Mouse (Mus musculus): ENCODE data around the gene Gm10401. TPM values are rescaled to one million over a fixed set of nuclear protein-coding genes. Genes with fewer than 3 reads are reported as not detected.

Gm10401 gene
- total and polyA plus RNA-seq, 3 experiments = 1.7 to 10.9 TPM; not detected in 1

DNA sequence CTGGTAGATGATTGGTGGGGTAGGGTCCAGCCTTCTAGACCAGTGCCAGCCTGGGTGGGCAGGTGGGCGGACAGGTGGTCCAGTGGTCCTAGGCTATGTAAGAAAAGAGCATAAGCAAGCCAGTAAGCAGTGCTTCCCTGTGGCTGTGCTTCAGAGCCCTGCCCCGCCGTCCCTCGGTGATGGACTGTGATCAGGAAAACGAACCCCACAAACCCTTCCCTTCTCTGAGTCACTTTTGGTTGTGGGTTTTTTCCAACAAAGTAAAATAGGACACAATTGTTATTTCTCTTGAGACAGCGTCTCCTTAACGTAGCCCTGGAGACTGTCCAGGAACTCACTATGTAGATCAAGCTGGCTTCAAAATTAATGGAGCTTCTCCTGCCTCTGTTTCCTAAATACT is 34.7 kb downstream of the Gm10401 start:
- Histone ChIP-seq H3K27me3 (replicated peaks) (no peaks in the 10 kb centered on the region), H3K36me3 (replicated peaks in 1 of 2; ENCODE audit: control insufficient read depth in 1 of 2, insufficient read depth in 1 of 2, low read length in 1 of 2) (peaks cover 6 to 53% of the 10 kb centered on the region in 2 experiments), H3K4me3 (replicated peaks in 1 of 3; ENCODE audit: low read depth in 2 of 3, low read length in 2 of 3, poor library complexity in 1 of 3) (no peak overlapping the region), H3K4me2 (ENCODE audit: insufficient read depth, low read depth, poor library complexity, severe bottlenecking) (no peak overlapping the region), H3K79me2 (replicated peaks; ENCODE audit: control insufficient read depth, extremely low read depth, insufficient read depth, poor library complexity, severe bottlenecking) (peaks cover 4% of the 10 kb centered on the region; the same call in 1 of the 2 replicates), H3K9ac (ENCODE audit: insufficient read depth, low read depth) (no peak overlapping the region), H3K9me3 (replicated peaks; ENCODE audit: low read length) (no peaks in the 10 kb centered on the region), H3K27ac (ENCODE audit: insufficient read depth, low read depth) (no peak overlapping the region), H3K4me1 (ENCODE audit: control insufficient read depth in 1 of 2, insufficient read depth in 2 of 2) (peaks cover 7 to 40% of the 10 kb centered on the region in 2 experiments; a peak in 3 of 4 replicates)
- DNase-seq (ENCODE audit: extremely low read depth) = no peak
- in situ Hi-C loops (cut with MboI; ENCODE audit: low pct_ligation_motif_present, low pct_unique_long_range_greater_than_20kb, low sequenced_read_pairs) (no loop called here), dilution Hi-C loops (cut with MboI; ENCODE audit: extremely low pct_ligation_motif_present, extremely low pct_unique_long_range_greater_than_20kb, low sequenced_read_pairs) (no loop called here)
- TF ChIP-seq NELFE (IDR thresholded peaks at IDR 0.05; ENCODE audit: low read depth, low read length) (no peak), EP300 (IDR thresholded peaks at IDR 0.05; ENCODE audit: low read length) (no peak), JUN (IDR thresholded peaks at IDR 0.05; ENCODE audit: insufficient read depth, low read depth, low read length) (no peak), SIN3A (IDR thresholded peaks at IDR 0.05; ENCODE audit: low read length) (no peak), CHD1 (IDR thresholded peaks at IDR 0.05; ENCODE audit: low read depth, low read length) (no peak), JUND (conservative IDR thresholded peaks at IDR 0.05; ENCODE audit: low read depth, low read length) (no peak), BHLHE40 (IDR thresholded peaks at IDR 0.05; ENCODE audit: low read depth, low read length) (no peak), ETS1 (conservative IDR thresholded peaks at IDR 0.05; ENCODE audit: low read depth, low read length) (no peak), RAD21 (IDR thresholded peaks at IDR 0.05; ENCODE audit: low read depth, low read length) (no peak), MYC (IDR thresholded peaks at IDR 0.05; ENCODE audit: low read depth, low read length) (no peak), IRF4 (IDR thresholded peaks at IDR 0.05; ENCODE audit: low read depth, low read length) (no peak), ZNF384 (IDR thresholded peaks at IDR 0.05; ENCODE audit: low read depth, low read length) (no peak), ZMIZ1 (IDR thresholded peaks at IDR 0.05; ENCODE audit: low read depth, low read length) (no peak), HCFC1 (IDR thresholded peaks at IDR 0.05; ENCODE audit: low read depth, low read length) (no peak), MAFK (IDR thresholded peaks at IDR 0.05; ENCODE audit: insufficient replicate concordance, low read length) (no peak), RCOR1 (conservative IDR thresholded peaks at IDR 0.05; ENCODE audit: low read depth, low read length) (no peak), CHD2 (IDR thresholded peaks at IDR 0.05; ENCODE audit: low read length) (no peak), TCF12 (IDR thresholded peaks at IDR 0.05; ENCODE audit: low read depth, low read length) (no peak), USF2 (conservative IDR thresholded peaks at IDR 0.05; ENCODE audit: low read depth, low read length) (no peak), MEF2A (IDR thresholded peaks at IDR 0.05; ENCODE audit: borderline replicate concordance, low read depth, low read length) (no peak)

DNA sequence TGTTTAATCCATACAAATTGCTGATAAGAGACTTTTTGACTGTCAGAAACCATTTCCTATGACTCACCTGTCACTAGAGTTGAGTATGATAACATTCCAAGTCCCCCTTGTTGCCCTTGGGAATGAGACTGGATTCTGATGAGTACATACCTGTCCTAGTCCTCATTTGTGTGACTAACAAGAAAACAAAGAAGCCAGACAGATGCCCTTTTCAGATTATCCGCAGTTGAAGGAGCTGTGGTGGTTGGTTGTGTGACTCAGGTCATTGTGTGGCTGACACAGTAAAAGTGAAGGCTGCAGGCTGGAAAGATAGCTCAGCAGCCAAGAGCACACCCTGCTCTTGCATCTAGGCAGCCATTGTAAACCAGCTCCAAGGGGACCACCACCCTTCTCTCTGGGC is 35.5 kb downstream of the Gm10401 start:
- Histone ChIP-seq H3K4me3 (replicated peaks in 1 of 3; ENCODE audit: low read depth in 2 of 3, low read length in 2 of 3, poor library complexity in 1 of 3) (no peak overlapping the region), H3K27ac (ENCODE audit: insufficient read depth, low read depth) (no peak overlapping the region), H3K9me3 (replicated peaks; ENCODE audit: low read length) (no peaks in the 10 kb centered on the region), H3K36me3 (replicated peaks in 1 of 2; ENCODE audit: control insufficient read depth in 1 of 2, insufficient read depth in 1 of 2, low read length in 1 of 2) (peaks cover 6 to 49% of the 10 kb centered on the region in 2 experiments), H3K4me1 (ENCODE audit: control insufficient read depth in 1 of 2, insufficient read depth in 2 of 2) (peaks cover 4 to 34% of the 10 kb centered on the region in 2 experiments; a peak in 2 of 4 replicates), H3K4me2 (ENCODE audit: insufficient read depth, low read depth, poor library complexity, severe bottlenecking) (no peak overlapping the region), H3K27me3 (replicated peaks) (no peaks in the 10 kb centered on the region), H3K9ac (ENCODE audit: insufficient read depth, low read depth) (no peak overlapping the region), H3K79me2 (replicated peaks; ENCODE audit: control insufficient read depth, extremely low read depth, insufficient read depth, poor library complexity, severe bottlenecking) (peaks cover 4% of the 10 kb centered on the region; the same call in 1 of the 2 replicates)
- no peak for TF ChIP-seq ELF1 (IDR thresholded peaks at IDR 0.05; ENCODE audit: low read depth, low read length)
- no peak for TF ChIP-seq PAX5 (IDR thresholded peaks at IDR 0.05; ENCODE audit: low read length)
- no peak for TF ChIP-seq TBP (conservative IDR thresholded peaks at IDR 0.05; ENCODE audit: low read depth, low read length)
- TF ChIP-seq POLR2A (IDR thresholded peaks at IDR 0.05; ENCODE audit: low read depth, low read length) = no peak
- no peak for TF ChIP-seq TCF12 (IDR thresholded peaks at IDR 0.05; ENCODE audit: low read depth, low read length)
- no peak for TF ChIP-seq ETS1 (conservative IDR thresholded peaks at IDR 0.05; ENCODE audit: low read depth, low read length)
- no peak for TF ChIP-seq MAFK (IDR thresholded peaks at IDR 0.05; ENCODE audit: insufficient replicate concordance, low read length)
- no peak for TF ChIP-seq MAX (IDR thresholded peaks at IDR 0.05; ENCODE audit: low read length)
- no peak for TF ChIP-seq MYC (IDR thresholded peaks at IDR 0.05; ENCODE audit: low read depth, low read length)
- TF ChIP-seq MEF2A (IDR thresholded peaks at IDR 0.05; ENCODE audit: borderline replicate concordance, low read depth, low read length) = no peak
- TF ChIP-seq USF1 (IDR thresholded peaks at IDR 0.05; ENCODE audit: low read depth, low read length) = no peak
- TF ChIP-seq BHLHE40 (IDR thresholded peaks at IDR 0.05; ENCODE audit: low read depth, low read length) = no peak
- TF ChIP-seq E2F4 (IDR thresholded peaks at IDR 0.05; ENCODE audit: insufficient replicate concordance, low read depth, low read length) = no peak
- no peak for TF ChIP-seq RAD21 (IDR thresholded peaks at IDR 0.05; ENCODE audit: low read depth, low read length)
- no peak for TF ChIP-seq CHD2 (IDR thresholded peaks at IDR 0.05; ENCODE audit: low read length)
- no peak for TF ChIP-seq GABPA (IDR thresholded peaks at IDR 0.05; ENCODE audit: insufficient replicate concordance, low read depth, low read length)
- no peak for TF ChIP-seq CHD1 (IDR thresholded peaks at IDR 0.05; ENCODE audit: low read depth, low read length)
- no peak for TF ChIP-seq EP300 (IDR thresholded peaks at IDR 0.05; ENCODE audit: low read length)
- DNase-seq (ENCODE audit: extremely low read depth) = no peak
- dilution Hi-C loops (cut with MboI; ENCODE audit: extremely low pct_ligation_motif_present, extremely low pct_unique_long_range_greater_than_20kb, low sequenced_read_pairs) = no loop called here
- in situ Hi-C loops (cut with MboI; ENCODE audit: low pct_ligation_motif_present, low pct_unique_long_range_greater_than_20kb, low sequenced_read_pairs) = no loop called here
